Mouse (Mus musculus) MEL (cell line): ENCODE results near the gene Bptf.

Experiments used
- CTCF ChIP-seq, 3 experiments: IDR thresholded peaks in 2 of 3; conservative IDR thresholded peaks in 1 of 3; 2 replicates each; pipeline ENCODE4 v1.5.1; 2011 to 2012; ENCODE audit warnings: low read length in 3 of 3, low read depth in 2 of 3, mild to moderate bottlenecking in 2 of 3, improper control_type of control experiment in 1 of 3, inconsistent platforms in 1 of 3, mixed read lengths in 1 of 3, moderate library complexity in 1 of 3; ENCODE audit not compliant: control insufficient read depth in 1 of 3, insufficient read depth in 1 of 3, poor library complexity in 1 of 3, severe bottlenecking in 1 of 3
- EP300 ChIP-seq, 2 experiments: IDR thresholded peaks; 2 replicates each; pipeline ENCODE4 v1.6.1; 2011; ENCODE audit warnings: improper control_type of control experiment in 2 of 2, low read length in 2 of 2, low read depth in 1 of 2, mild to moderate bottlenecking in 1 of 2
- KAT2A ChIP-seq: conservative IDR thresholded peaks from 2 replicates; pipeline ENCODE4 v1.6.1; 2012; ENCODE audit warnings: low read depth, low read length, improper control_type of control experiment, inconsistent platforms
- POLR2A ChIP-seq, 2 experiments: IDR thresholded peaks; 2 replicates each; pipeline ENCODE4 v1.6.1; 2011 to 2012; ENCODE audit warnings: low read length in 2 of 2, mild to moderate bottlenecking in 2 of 2, control low read depth in 1 of 2, improper control_type of control experiment in 1 of 2, low read depth in 1 of 2, moderate library complexity in 1 of 2; ENCODE audit not compliant: control insufficient read depth in 1 of 2, insufficient read depth in 1 of 2, poor library complexity in 1 of 2

DNA sequence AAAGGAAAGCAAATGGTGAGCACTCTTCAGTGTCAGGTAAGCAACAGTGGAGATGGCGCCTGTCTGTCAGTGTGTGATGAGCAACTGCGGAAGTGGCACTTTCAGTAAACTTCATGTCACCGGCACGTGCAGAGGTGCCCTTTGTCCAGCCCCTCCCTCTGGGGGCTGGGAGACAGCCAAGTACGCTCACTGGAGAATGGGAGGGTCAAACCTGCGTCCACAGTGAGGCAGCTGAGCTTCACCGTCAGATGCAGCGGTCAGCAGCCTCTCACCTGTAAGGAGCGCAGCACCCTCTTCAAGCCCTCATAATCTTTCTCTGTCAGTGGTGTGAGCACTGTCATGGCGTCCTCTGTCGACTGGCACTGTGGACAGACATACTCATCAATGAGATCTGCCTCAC is 88.6 kb downstream of the Bptf start:
- TF ChIP-seq POLR2A (IDR thresholded peaks at IDR 0.05; ENCODE audit: control insufficient read depth in 1 of 2, insufficient read depth in 1 of 2, low read depth in 1 of 2, low read length in 2 of 2, poor library complexity in 1 of 2) (no peak), KAT2A (no peak), CTCF (IDR thresholded peaks at IDR 0.05 in 2 of 3, conservative IDR thresholded peaks at IDR 0.05 in 1 of 3; ENCODE audit: control insufficient read depth in 1 of 3, insufficient read depth in 1 of 3, low read depth in 2 of 3, low read length in 3 of 3, poor library complexity in 1 of 3, severe bottlenecking in 1 of 3) (no peak), EP300 (IDR thresholded peaks at IDR 0.05; ENCODE audit: low read depth in 1 of 2, low read length in 2 of 2) (no peak)
